Mouse (Mus musculus) megakaryocyte-erythroid progenitor cell, adult 5 weeks (primary cell): ENCODE data around the gene Gm3376. TPM values are rescaled to one million over a fixed set of nuclear protein-coding genes. Genes with fewer than 3 reads are reported as not detected.

Source experiments
- polyA plus RNA-seq: library from polyadenylated mRNA; stranded (reverse); fragments of >175 nt; gene quantifications from 2 replicates; pipeline ENCODE4 v1.2.3, GENCODE M21; 2012

Gm3376 gene
- polyA plus RNA-seq: not detected in 2 replicates

DNA sequence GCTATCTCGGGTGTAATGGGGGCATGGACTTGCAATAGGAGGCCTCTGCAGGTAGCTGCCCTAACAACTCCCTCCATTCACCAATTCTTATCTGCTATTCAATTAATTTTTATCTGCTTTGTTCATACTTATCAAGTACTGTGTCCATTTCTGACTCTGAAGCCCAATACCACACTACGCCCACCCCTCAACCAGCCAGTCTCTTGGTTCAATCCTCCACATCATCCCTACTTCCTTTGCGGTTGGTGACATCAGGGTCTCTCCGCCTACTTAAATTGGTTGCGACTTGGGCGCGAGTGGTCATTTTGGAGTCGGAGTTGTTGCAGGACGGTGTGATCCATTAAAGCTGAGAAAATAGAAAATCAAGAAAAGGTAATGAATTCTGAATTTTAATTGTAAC, at the start of gene Gm3376:
Gm3376 (plus strand) TSS at position 301 of the 400 bp plus-strand sequence.

